Mouse (Mus musculus): ENCODE data around the gene Olfr1359. TPM values are rescaled to one million over a fixed set of nuclear protein-coding genes. Genes with fewer than 3 reads are reported as not detected.

Olfr1359 gene
- not detected in 2 replicates for polyA plus RNA-seq (2015; fragmentation: Nextera tagmentation; extraction: Ambion mirVana)

GRCm38 (mm10) chr13:21697811-21698210, at the start of gene Olfr1359:
Olfr1359 (plus strand) TSS chr13:21698111.

DNA sequence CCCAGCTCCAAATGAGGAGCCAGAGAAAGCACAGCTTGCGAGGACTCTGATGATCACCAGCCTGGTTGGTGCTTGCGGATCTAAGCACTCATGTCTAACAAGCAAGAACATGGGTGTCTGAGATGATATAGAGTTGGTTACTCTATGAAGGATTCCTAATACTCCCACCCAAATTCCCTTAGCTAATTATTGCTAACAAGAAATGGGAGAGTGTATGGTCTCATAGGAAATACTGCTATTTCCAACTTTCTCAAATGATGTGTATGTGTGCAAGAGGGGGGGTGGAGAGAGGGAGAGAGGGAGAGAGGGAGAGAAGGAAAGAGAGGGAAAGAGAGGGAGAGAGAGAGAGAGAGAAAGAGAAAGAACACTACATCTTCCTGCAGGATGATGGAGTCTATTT, 34.6 kb upstream of the Olfr1359 start, which contains the start of gene Olfr1361:
Gene Olfr1361 (minus strand): TSS at position 101 of the 400 bp plus-strand sequence.

DNA sequence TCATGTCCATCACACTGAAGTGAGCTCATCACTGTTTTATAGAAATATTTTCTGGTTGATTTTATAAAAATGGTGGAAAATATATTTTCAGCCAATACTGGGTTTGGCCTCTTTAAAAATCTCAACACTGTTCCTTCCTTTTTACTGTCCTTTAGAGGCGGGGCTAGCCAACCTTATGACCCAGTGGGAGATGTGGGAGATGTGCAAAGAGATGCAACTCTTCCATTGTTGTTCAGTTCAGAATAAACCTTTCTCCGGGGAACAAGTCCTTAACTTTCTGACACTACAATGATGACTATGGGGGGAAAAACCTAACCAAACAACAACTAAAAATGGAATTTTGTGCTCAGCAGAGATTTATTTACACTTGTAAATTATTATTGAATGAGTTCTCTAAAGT, 20.6 kb upstream of the Olfr1359 start, which contains the start of gene Olfr1360:
Gene Olfr1360 (minus strand): TSS at position 101 of the 400 bp plus-strand sequence.

GRCm38 (mm10) chr13:21715864-21716539, 18.1 kb downstream of the Olfr1359 start, which contains the start of the genes Hist1h2bl and Hist1h2ai:
Hist1h2bl (minus strand) TSS chr13:21716143.
Hist1h2ai (plus strand) TSS chr13:21716422.

DNA sequence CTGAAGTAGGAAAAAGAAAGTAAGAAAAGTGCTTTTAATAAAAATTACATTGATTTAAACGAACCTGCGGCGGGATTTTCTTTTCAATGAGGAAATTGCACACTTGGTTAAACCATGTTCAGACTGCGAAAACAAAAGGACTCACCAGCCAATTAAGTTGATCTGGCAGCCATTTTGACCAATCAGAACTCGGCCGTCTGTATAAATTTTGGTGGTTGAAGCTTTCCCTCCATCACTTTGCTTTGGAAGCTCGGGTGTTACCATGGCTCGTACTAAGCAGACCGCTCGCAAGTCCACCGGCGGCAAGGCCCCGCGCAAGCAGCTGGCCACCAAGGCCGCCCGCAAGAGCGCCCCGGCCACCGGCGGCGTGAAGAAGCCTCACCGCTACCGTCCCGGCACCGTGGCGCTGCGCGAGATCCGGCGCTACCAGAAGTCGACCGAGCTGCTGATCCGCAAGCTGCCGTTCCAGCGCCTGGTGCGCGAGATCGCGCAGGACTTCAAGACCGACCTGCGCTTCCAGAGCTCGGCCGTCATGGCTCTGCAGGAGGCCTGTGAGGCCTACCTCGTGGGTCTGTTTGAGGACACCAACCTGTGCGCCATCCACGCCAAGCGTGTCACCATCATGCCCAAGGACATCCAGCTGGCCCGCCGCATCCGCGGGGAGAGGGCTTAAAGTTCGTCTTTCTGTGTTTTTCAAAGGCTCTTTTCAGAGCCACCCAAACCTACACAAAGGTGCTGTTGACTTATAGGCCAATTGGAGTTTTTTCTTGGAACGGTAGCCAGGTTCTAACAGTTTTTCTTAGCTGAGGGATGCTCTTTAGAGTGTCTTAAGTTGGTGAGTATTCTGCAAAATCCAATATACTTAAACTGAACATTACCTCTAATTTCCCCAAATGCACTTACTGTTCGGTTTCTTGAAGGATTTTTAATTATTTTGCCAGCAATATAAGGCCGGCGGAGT, 19.8 kb downstream of the Olfr1359 start, which contains the start of gene Hist1h3h:
Gene Hist1h3h (plus strand): TSS at position 263 of the 961 bp plus-strand sequence.

DNA sequence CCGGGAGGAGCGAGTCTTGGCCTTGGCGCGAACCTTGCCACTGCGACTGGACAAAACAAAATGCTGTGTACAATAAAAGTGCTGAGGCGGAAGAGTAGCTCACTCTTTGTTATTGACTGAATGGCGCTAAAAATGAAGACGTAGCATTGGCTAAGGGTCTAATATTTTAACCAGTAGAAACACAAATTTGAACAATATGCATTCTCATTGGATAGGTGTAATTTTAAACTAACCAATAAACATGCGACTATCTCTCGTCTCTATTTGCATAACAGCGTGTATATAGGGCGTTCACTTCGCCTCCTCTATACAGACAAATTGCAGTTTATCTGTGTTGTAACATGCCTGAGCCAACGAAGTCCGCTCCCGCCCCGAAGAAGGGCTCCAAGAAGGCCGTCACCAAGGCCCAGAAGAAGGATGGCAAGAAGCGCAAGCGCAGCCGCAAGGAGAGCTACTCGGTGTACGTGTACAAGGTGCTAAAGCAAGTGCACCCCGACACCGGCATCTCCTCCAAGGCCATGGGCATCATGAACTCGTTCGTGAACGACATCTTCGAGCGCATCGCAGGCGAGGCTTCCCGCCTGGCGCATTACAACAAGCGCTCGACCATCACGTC, 24.0 kb downstream of the Olfr1359 start, which contains the start of gene Hist1h2bm:
Gene Hist1h2bm (plus strand): TSS at position 288 of the 616 bp plus-strand sequence.

GRCm38 (mm10) chr13:21734906-21735767, 37.2 kb downstream of the Olfr1359 start, which contains the start of gene Hist1h4j:
Hist1h4j (plus strand) TSS chr13:21735064.

GRCm38 (mm10) chr13:21750159-21751017, 52.5 kb downstream of the Olfr1359 start, which contains the start of gene Hist1h4k:
Hist1h4k (minus strand) TSS chr13:21750505.

GRCm38 (mm10) chr13:21753524-21754285, 55.8 kb downstream of the Olfr1359 start, which contains the start of the genes Hist1h2ak and Hist1h2bn:
Hist1h2ak (minus strand) TSS chr13:21753827.
Hist1h2bn (plus strand) TSS chr13:21754123.

Small RNA genes within 50 kb of the gene (microRNA-seq; reads per million reads assigned to microRNA genes)
- gene Gm44357 (not detected), gene Gm44367 (not detected), gene Gm44454 (not detected)

Other genes with a start within 250 kb of the Olfr1359 start
- 19.5 and 20.3 TPM in 2 replicates for gene Zscan26, start 244.4 kb upstream of the Olfr1359 start, polyA plus RNA-seq (2015; fragmentation: Nextera tagmentation; extraction: Ambion mirVana)
- 2.1 TPM in 2 replicates for gene Nkapl, start 229.6 kb upstream of the Olfr1359 start, polyA plus RNA-seq (2015; fragmentation: Nextera tagmentation; extraction: Ambion mirVana)
- 1.2 and 2.0 TPM in 2 replicates for gene Zkscan4, start 219.2 kb upstream of the Olfr1359 start, polyA plus RNA-seq (2015; fragmentation: Nextera tagmentation; extraction: Ambion mirVana)
- not detected in 2 replicates for gene Gm10065, start 218.7 kb upstream of the Olfr1359 start, polyA plus RNA-seq (2015; fragmentation: Nextera tagmentation; extraction: Ambion mirVana)
- 0.33 and 0.37 TPM in 2 replicates for gene AK157302, start 202.9 kb upstream of the Olfr1359 start, polyA plus RNA-seq (2015; fragmentation: Nextera tagmentation; extraction: Ambion mirVana)
- gene Gm11273, start 196.7 kb upstream of the Olfr1359 start, polyA plus RNA-seq (2015; fragmentation: Nextera tagmentation; extraction: Ambion mirVana): 9.9 and 11.1 TPM in 2 replicates
- 2.0 and 2.8 TPM in 2 replicates for gene Zkscan8, start 167.0 kb upstream of the Olfr1359 start, polyA plus RNA-seq (2015; fragmentation: Nextera tagmentation; extraction: Ambion mirVana)
- gene Olfr1366, start 155.3 kb upstream of the Olfr1359 start, polyA plus RNA-seq (2015; fragmentation: Nextera tagmentation; extraction: Ambion mirVana): 0.13 TPM in 1 of 2 replicates, not detected in the other
- not detected in 2 replicates for gene Olfr1535, start 138.2 kb upstream of the Olfr1359 start, polyA plus RNA-seq (2015; fragmentation: Nextera tagmentation; extraction: Ambion mirVana)
- not detected in 2 replicates for gene Olfr1364, start 116.4 kb upstream of the Olfr1359 start, polyA plus RNA-seq (2015; fragmentation: Nextera tagmentation; extraction: Ambion mirVana)
- not detected in 2 replicates for gene Olfr1362, start 84.1 kb upstream of the Olfr1359 start, polyA plus RNA-seq (2015; fragmentation: Nextera tagmentation; extraction: Ambion mirVana)
- not detected in 2 replicates for gene Olfr11, start 55.6 kb upstream of the Olfr1359 start, polyA plus RNA-seq (2015; fragmentation: Nextera tagmentation; extraction: Ambion mirVana)
- not detected in 2 replicates for gene Olfr1361, start 34.7 kb upstream of the Olfr1359 start, polyA plus RNA-seq (2015; fragmentation: Nextera tagmentation; extraction: Ambion mirVana)
- not detected in 2 replicates for gene Olfr1360, start 20.7 kb upstream of the Olfr1359 start, polyA plus RNA-seq (2015; fragmentation: Nextera tagmentation; extraction: Ambion mirVana)
- 1.2 TPM in 1 of 2 replicates, not detected in the other for gene Hist1h2bl, start 18.0 kb downstream of the Olfr1359 start, polyA plus RNA-seq (2015; fragmentation: Nextera tagmentation; extraction: Ambion mirVana)
- 3.3 and 6.2 TPM in 2 replicates for gene Hist1h2ai, start 18.3 kb downstream of the Olfr1359 start, polyA plus RNA-seq (2015; fragmentation: Nextera tagmentation; extraction: Ambion mirVana)
- gene Hist1h3h, start 19.5 kb downstream of the Olfr1359 start, polyA plus RNA-seq (2015; fragmentation: Nextera tagmentation; extraction: Ambion mirVana): 1.3 and 3.8 TPM in 2 replicates
- 0.61 and 1.5 TPM in 2 replicates for gene Hist1h2bm, start 23.9 kb downstream of the Olfr1359 start, polyA plus RNA-seq (2015; fragmentation: Nextera tagmentation; extraction: Ambion mirVana)
- gene Hist1h4j, start 37.0 kb downstream of the Olfr1359 start, polyA plus RNA-seq (2015; fragmentation: Nextera tagmentation; extraction: Ambion mirVana): 0.85 and 1.5 TPM in 2 replicates
- gene Hist1h4k, start 52.4 kb downstream of the Olfr1359 start, polyA plus RNA-seq (2015; fragmentation: Nextera tagmentation; extraction: Ambion mirVana): 1.3 and 2.3 TPM in 2 replicates
- 7.2 and 7.5 TPM in 2 replicates for gene Hist1h2ak, start 55.7 kb downstream of the Olfr1359 start, polyA plus RNA-seq (2015; fragmentation: Nextera tagmentation; extraction: Ambion mirVana)
- gene Hist1h2bn, start 56.0 kb downstream of the Olfr1359 start, polyA plus RNA-seq (2015; fragmentation: Nextera tagmentation; extraction: Ambion mirVana): 1.3 TPM in 1 of 2 replicates, not detected in the other
- 4.7 and 7.0 TPM in 2 replicates for gene Hist1h1b, start 82.5 kb downstream of the Olfr1359 start, polyA plus RNA-seq (2015; fragmentation: Nextera tagmentation; extraction: Ambion mirVana)
- gene Hist1h3i, start 85.3 kb downstream of the Olfr1359 start, polyA plus RNA-seq (2015; fragmentation: Nextera tagmentation; extraction: Ambion mirVana): 17.8 and 25.6 TPM in 2 replicates
- gene Hist1h2an, start 89.1 kb downstream of the Olfr1359 start, polyA plus RNA-seq (2015; fragmentation: Nextera tagmentation; extraction: Ambion mirVana): 1.5 and 4.1 TPM in 2 replicates
- gene Hist1h2bp, start 89.3 kb downstream of the Olfr1359 start, polyA plus RNA-seq (2015; fragmentation: Nextera tagmentation; extraction: Ambion mirVana): 0.54 TPM in 1 of 2 replicates, not detected in the other
- gene Hist1h2bq, start 112.1 kb downstream of the Olfr1359 start, polyA plus RNA-seq (2015; fragmentation: Nextera tagmentation; extraction: Ambion mirVana): 3.9 and 5.8 TPM in 2 replicates
- gene Hist1h2ao, start 112.4 kb downstream of the Olfr1359 start, polyA plus RNA-seq (2015; fragmentation: Nextera tagmentation; extraction: Ambion mirVana): 3.7 TPM in 1 of 2 replicates, not detected in the other
- gene Hist1h4m, start 113.6 kb downstream of the Olfr1359 start, polyA plus RNA-seq (2015; fragmentation: Nextera tagmentation; extraction: Ambion mirVana): not detected in 2 replicates
- 8.8 and 12.8 TPM in 2 replicates for gene Hist1h4n, start 134.1 kb downstream of the Olfr1359 start, polyA plus RNA-seq (2015; fragmentation: Nextera tagmentation; extraction: Ambion mirVana)
- 721 and 1,071 TPM in 2 replicates for gene Hist1h2ap, start 135.4 kb downstream of the Olfr1359 start, polyA plus RNA-seq (2015; fragmentation: Nextera tagmentation; extraction: Ambion mirVana)
- 3.3 and 6.2 TPM in 2 replicates for gene Hist1h2br, start 135.6 kb downstream of the Olfr1359 start, polyA plus RNA-seq (2015; fragmentation: Nextera tagmentation; extraction: Ambion mirVana)
- 1.1 and 1.2 TPM in 2 replicates for gene Zfp184, start 247.0 kb downstream of the Olfr1359 start, polyA plus RNA-seq (2015; fragmentation: Nextera tagmentation; extraction: Ambion mirVana)

All from urinary bladder, postnatal 0 days (tissue).